Mouse (Mus musculus) megakaryocyte, embryonic 14.5 days (primary cell): Measurements from ENCODE around the gene Blvrb. TPM values are rescaled to one million over a fixed set of nuclear protein-coding genes. Genes with fewer than 3 reads are reported as not detected.

Experiments
- H3K27me3 ChIP-seq: replicated peaks from 2 replicates; pipeline ENCODE3; 2012; ENCODE audit warnings: inconsistent platforms
- H3K36me3 ChIP-seq: replicated peaks from 2 replicates; pipeline ENCODE3; 2012; ENCODE audit warnings: low read length, inconsistent platforms, mixed read lengths
- H3K4me1 ChIP-seq: 2 replicates; pipeline ENCODE4 v1.6.1; 2012; ENCODE audit warnings: inconsistent platforms
- H3K4me3 ChIP-seq: replicated peaks from 2 replicates; pipeline ENCODE3; 2012; ENCODE audit warnings: moderate library complexity, mild to moderate bottlenecking, inconsistent platforms
- H3K9me3 ChIP-seq: 2 replicates; pipeline ENCODE4 v1.6.1; 2012; ENCODE audit warnings: inconsistent platforms
- FLI1 ChIP-seq: IDR thresholded peaks from 2 replicates; pipeline ENCODE4 v1.6.1; 2012; ENCODE audit warnings: low read length, inconsistent platforms, mixed read lengths
- GATA1 ChIP-seq: IDR thresholded peaks from 3 replicates; pipeline ENCODE4 v1.6.1; 2012; ENCODE audit warnings: mixed read lengths, low read length, inconsistent platforms, borderline replicate concordance
- polyA plus RNA-seq: library from polyadenylated mRNA; stranded (reverse); fragments of >175 nt; gene quantifications from 2 replicates; pipeline ENCODE4 v1.2.3, GENCODE M21; 2012; ENCODE audit warnings: low replicate concordance; ENCODE audit not compliant: insufficient read depth

The Blvrb gene
- polyA plus RNA-seq, 1 experiment = 330 TPM

GRCm38 (mm10) chr7:27423556-27424326, 24.0 kb upstream of the Blvrb start:
- TF ChIP-seq GATA1 (no peak), FLI1 (no peak)
- Histone ChIP-seq H3K4me1 (no peaks in the 10 kb centered on the region), H3K27me3 (peaks cover 25% of the 10 kb centered on the region), H3K4me3 (peak overlapping the region; percentile 5), H3K36me3 (no peaks in the 10 kb centered on the region), H3K9me3 (peaks cover 11% of the 10 kb centered on the region)

- TF ChIP-seq GATA1 = no peak
- no peak for TF ChIP-seq FLI1
- H3K27me3 ChIP-seq = peaks cover 24% of the 10 kb centered on the region
- H3K9me3 ChIP-seq = peaks cover 8% of the 10 kb centered on the region
- H3K36me3 ChIP-seq = no peaks in the 10 kb centered on the region
- H3K4me3 ChIP-seq = no peak overlapping the region
- no peaks in the 10 kb centered on the region for H3K4me1 ChIP-seq
Measured at GRCm38 (mm10) chr7:27427387-27427786, 20.4 kb upstream of the Blvrb start.

GRCm38 (mm10) chr7:27428002-27428401, 19.8 kb upstream of the Blvrb start:
- H3K4me1 ChIP-seq = peaks cover 2% of the 10 kb centered on the region; the same call in 1 of the 2 replicates
- no peaks in the 10 kb centered on the region for H3K36me3 ChIP-seq
- peaks cover 8% of the 10 kb centered on the region for H3K9me3 ChIP-seq
- H3K27me3 ChIP-seq = peaks cover 28% of the 10 kb centered on the region
- TF ChIP-seq GATA1 (no peak), FLI1 (no peak)
- no peak overlapping the region for H3K4me3 ChIP-seq

GRCm38 (mm10) chr7:27429135-27429534, 18.6 kb upstream of the Blvrb start:
- Histone ChIP-seq H3K27me3 (peaks cover 34% of the 10 kb centered on the region), H3K4me3 (no peak overlapping the region), H3K36me3 (no peaks in the 10 kb centered on the region), H3K9me3 (peaks cover 8% of the 10 kb centered on the region), H3K4me1 (peaks cover 14% of the 10 kb centered on the region)
- TF ChIP-seq GATA1 = no peak
- no peak for TF ChIP-seq FLI1

- Histone ChIP-seq H3K9me3 (peaks cover 13% of the 10 kb centered on the region), H3K4me1 (peaks cover 18% of the 10 kb centered on the region), H3K27me3 (peaks cover 43% of the 10 kb centered on the region), H3K36me3 (no peaks in the 10 kb centered on the region), H3K4me3 (peak overlapping the region; percentile 71)
- no peak for TF ChIP-seq GATA1
- TF ChIP-seq FLI1 = no peak
Measured at GRCm38 (mm10) chr7:27433349-27433748, 14.4 kb upstream of the Blvrb start.

- TF ChIP-seq GATA1 = no peak
- no peak for TF ChIP-seq FLI1
- Histone ChIP-seq H3K9me3 (peaks cover 12% of the 10 kb centered on the region), H3K4me3 (peak overlapping the region; percentile 71), H3K4me1 (peaks cover 18% of the 10 kb centered on the region), H3K36me3 (no peaks in the 10 kb centered on the region), H3K27me3 (peaks cover 43% of the 10 kb centered on the region)
Measured at GRCm38 (mm10) chr7:27433794-27434193, 14.0 kb upstream of the Blvrb start.

- H3K4me1 ChIP-seq = peaks cover 18% of the 10 kb centered on the region
- peaks cover 25% of the 10 kb centered on the region for H3K9me3 ChIP-seq
- H3K36me3 ChIP-seq = no peaks in the 10 kb centered on the region
- TF ChIP-seq FLI1 (no peak), GATA1 (no peak)
- H3K4me3 ChIP-seq = no peak overlapping the region
- H3K27me3 ChIP-seq = peaks cover 47% of the 10 kb centered on the region
Measured at GRCm38 (mm10) chr7:27437544-27437943, 10.2 kb upstream of the Blvrb start.

- H3K36me3 ChIP-seq = no peaks in the 10 kb centered on the region
- TF ChIP-seq GATA1 = no peak
- TF ChIP-seq FLI1 = no peak
- no peak overlapping the region for H3K4me3 ChIP-seq
- H3K4me1 ChIP-seq = no peaks in the 10 kb centered on the region
- H3K27me3 ChIP-seq = peaks cover 42% of the 10 kb centered on the region
- H3K9me3 ChIP-seq = peaks cover 28% of the 10 kb centered on the region
Measured at GRCm38 (mm10) chr7:27440014-27440413, 7.8 kb upstream of the Blvrb start.

- H3K27me3 ChIP-seq = peaks cover 43% of the 10 kb centered on the region
- peaks cover 7% of the 10 kb centered on the region; the same call in 1 of the 2 replicates for H3K9me3 ChIP-seq
- H3K4me3 ChIP-seq = peak overlapping the region; percentile 96
- TF ChIP-seq FLI1 (no peak), GATA1 (no peak)
- peaks cover 8% of the 10 kb centered on the region for H3K36me3 ChIP-seq
- H3K4me1 ChIP-seq = peaks cover 49% of the 10 kb centered on the region
Measured at GRCm38 (mm10) chr7:27446051-27446450, 1.7 kb upstream of the Blvrb start.
